ENCODE assay signal across 8 mouse cellular contexts in the genomic region with DNA sequence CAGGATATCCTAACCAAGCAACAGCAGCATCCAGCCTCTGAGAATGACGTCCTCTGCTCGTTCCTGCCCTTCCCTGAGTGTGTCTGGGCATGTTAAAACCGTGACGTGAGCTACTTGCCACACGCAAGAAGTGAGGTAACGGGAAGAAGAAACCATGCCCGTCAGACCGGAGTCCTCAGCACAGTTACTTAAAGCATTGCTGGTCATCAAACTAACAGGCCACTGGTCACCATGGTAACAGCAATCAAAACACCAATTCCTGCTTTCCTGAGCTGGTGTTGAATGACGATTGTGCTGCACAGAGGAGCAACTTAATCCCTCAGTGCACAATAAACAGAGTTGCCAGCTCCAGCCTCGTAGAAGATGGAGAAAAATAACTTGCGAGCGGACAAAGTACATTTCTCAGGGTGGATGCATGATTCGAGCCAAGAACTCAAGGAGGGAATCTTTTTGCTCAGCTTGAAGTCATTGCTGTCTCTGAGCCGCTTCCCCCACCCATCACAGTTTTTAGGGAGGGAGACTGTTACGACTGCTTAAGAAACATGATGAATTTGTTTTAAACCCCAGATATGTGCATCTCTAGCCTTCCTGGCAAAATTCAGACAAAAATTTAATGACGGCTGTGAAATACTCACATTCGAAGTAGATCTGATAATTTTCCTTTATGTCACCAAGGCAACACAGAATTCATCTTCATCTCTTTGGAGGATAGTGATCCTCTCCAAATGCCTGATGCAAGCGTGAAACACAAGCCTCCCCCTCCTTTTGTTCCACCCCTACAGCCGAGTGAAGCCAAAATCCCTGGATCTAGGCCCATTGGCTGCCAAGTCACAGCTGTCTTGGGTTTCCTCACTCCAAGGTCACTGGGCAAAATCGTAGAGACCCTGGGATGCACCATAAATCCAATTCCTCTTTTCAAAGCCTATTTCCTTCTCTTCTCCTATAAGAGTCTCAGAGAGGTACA.
DNase-seq lines count a peak whose midpoint lies in the region; ATAC-seq and TF ChIP-seq lines count a peak whose summit lies in the region.

No protein-coding gene starts in this region.

- no peak overlapping the region for H3K27ac ChIP-seq in kidney, adult 2 months (ENCODE audit: insufficient read depth, low read depth, low read length)
- peak overlapping the region; percentile 25; the same call in 1 of the 2 replicates for H3K27ac ChIP-seq in forebrain, embryonic 13.5 days
- H3K27ac ChIP-seq in hindbrain, embryonic 10.5 days: peak overlapping the region; percentile 45; the same call in 1 of the 2 replicates

- H3K4me1 ChIP-seq in kidney, adult 2 months (ENCODE audit: control insufficient read depth, insufficient read depth, low read length): 0 out of 2 replicates have a peak, but pooled peaks cover 6% of the 10 kb centered on the region
- peaks cover 20% of the 10 kb centered on the region for H3K4me1 ChIP-seq in forebrain, embryonic 13.5 days
- H3K4me1 ChIP-seq in hindbrain, embryonic 10.5 days (replicated peaks): peaks cover 25% of the 10 kb centered on the region

- intact Hi-C loops in left cerebral cortex, postnatal 14 days (cut with DNase I): no loop called here

- H3K27me3 ChIP-seq in kidney, adult 2 months (replicated peaks; ENCODE audit: control insufficient read depth, insufficient read depth, low read length): no peaks in the 10 kb centered on the region
- no peaks in the 10 kb centered on the region for H3K27me3 ChIP-seq in forebrain, embryonic 13.5 days
- no peaks in the 10 kb centered on the region for H3K27me3 ChIP-seq in hindbrain, embryonic 10.5 days (ENCODE audit: insufficient read depth, poor library complexity, severe bottlenecking)
- H3K27me3 ChIP-seq in myocyte (ENCODE audit: control insufficient read depth, insufficient read depth, insufficient read length): no peaks in the 10 kb centered on the region

- ATAC-seq in forebrain, embryonic 13.5 days: peak; percentile 89
- ATAC-seq in erythroblast, adult 5-6 weeks (replicated peaks; ENCODE audit: low FRiP score, poor library complexity, severe bottlenecking): no peak

- H3K79me2 ChIP-seq in myocyte (ENCODE audit: control insufficient read depth, insufficient read depth): no peaks in the 10 kb centered on the region

- no peak for TF ChIP-seq CTCF in kidney, adult 2 months (conservative IDR thresholded peaks at IDR 0.05; ENCODE audit: insufficient read depth, insufficient read length, low read depth, low read length)

- no peak for TF ChIP-seq POLR2A in kidney, adult 2 months (IDR thresholded peaks at IDR 0.05; ENCODE audit: low read depth, low read length)
- no peak for TF ChIP-seq POLR2A in myocyte (IDR thresholded peaks at IDR 0.05; ENCODE audit: insufficient read length, low read depth)

- H3K4me2 ChIP-seq in forebrain, embryonic 13.5 days: peak overlapping the region; percentile 51
- peak overlapping the region; percentile 57 for H3K4me2 ChIP-seq in myocyte (ENCODE audit: low read depth)

- DNase-seq in kidney, adult 2 months: peak; percentile 49
- DNase-seq in kidney, postnatal 36 days: no peak
- DNase-seq in hindbrain, embryonic 10.5 days (ENCODE audit: low spot score): peak; percentile 60
- DNase-seq in left cerebral cortex, postnatal 14 days (ENCODE audit: low spot score in 2 of 2): peak; percentile 26 to 55
- DNase-seq in thymus, postnatal 25 days: no peak

- H3ac ChIP-seq in myocyte (ENCODE audit: control insufficient read depth, insufficient read length): no peak overlapping the region

- H3K4me3 ChIP-seq in kidney, adult 2 months (ENCODE audit: insufficient read depth, low read depth, low read length): no peak overlapping the region
- H3K4me3 ChIP-seq in forebrain, embryonic 13.5 days: peak overlapping the region; percentile 23
- H3K4me3 ChIP-seq in hindbrain, embryonic 10.5 days: peak overlapping the region; percentile 11; the same call in 1 of the 2 replicates
- no peak overlapping the region for H3K4me3 ChIP-seq in myocyte

- H3K9me3 ChIP-seq in forebrain, embryonic 13.5 days (replicated peaks): no peaks in the 10 kb centered on the region
- no peaks in the 10 kb centered on the region for H3K9me3 ChIP-seq in hindbrain, embryonic 10.5 days

- no peaks in the 10 kb centered on the region for H3K36me3 ChIP-seq in kidney, adult 2 months (ENCODE audit: control insufficient read depth, insufficient read depth, low read length)
- H3K36me3 ChIP-seq in forebrain, embryonic 13.5 days (ENCODE audit: poor library complexity, severe bottlenecking): no peaks in the 10 kb centered on the region
- no peaks in the 10 kb centered on the region for H3K36me3 ChIP-seq in hindbrain, embryonic 10.5 days
- H3K36me3 ChIP-seq in myocyte (ENCODE audit: control insufficient read depth, insufficient read depth): no peaks in the 10 kb centered on the region

- H3K9ac ChIP-seq in forebrain, embryonic 13.5 days: peak overlapping the region; percentile 34; the same call in 1 of the 2 replicates

- WGBS in kidney, adult 2 months: 21% methylated on average over 20 of the region's 20 CpGs
- 15% methylated on average over 20 of the region's 20 CpGs for WGBS in forebrain, embryonic 13.5 days
- WGBS in hindbrain, embryonic 10.5 days: 33% methylated on average over 20 of the region's 20 CpGs

TF ChIP-seq in myocyte, 11 proteins besides CTCF, POLR2A, EP300 and RAD21:
- peak in 1 of 3 experiments; percentile 36 for TF ChIP-seq MYOD1 (IDR thresholded peaks at IDR 0.05; ENCODE audit: control insufficient read depth in 1 of 3, insufficient read length in 2 of 3, low read depth in 2 of 3)
- TF ChIP-seq POLR2AphosphoS2 (IDR thresholded peaks at IDR 0.05; ENCODE audit: insufficient read length, low read depth): no peak
- peak; percentile 61; the same call in 1 of the 2 replicates for TF ChIP-seq CEBPB (IDR thresholded peaks at IDR 0.05; ENCODE audit: insufficient read depth, poor library complexity, severe bottlenecking)

Comparison
In these comparisons a context has a peak if more than half of its experiments do, and no peak if none do; other contexts are left out.
1. DNase-seq: peak in kidney, adult 2 months (single experiment), hindbrain, embryonic 10.5 days (single experiment) and left cerebral cortex, postnatal 14 days (2 of 2); none in kidney, postnatal 36 days (0 of 2) and thymus, postnatal 25 days (single experiment).
2. H3K4me3 ChIP-seq: peak in forebrain, embryonic 13.5 days (single experiment) and hindbrain, embryonic 10.5 days (single experiment); none in kidney, adult 2 months (single experiment) and myocyte (single experiment).